Mouse (Mus musculus): ENCODE data around the gene Wasf2.

DNA sequence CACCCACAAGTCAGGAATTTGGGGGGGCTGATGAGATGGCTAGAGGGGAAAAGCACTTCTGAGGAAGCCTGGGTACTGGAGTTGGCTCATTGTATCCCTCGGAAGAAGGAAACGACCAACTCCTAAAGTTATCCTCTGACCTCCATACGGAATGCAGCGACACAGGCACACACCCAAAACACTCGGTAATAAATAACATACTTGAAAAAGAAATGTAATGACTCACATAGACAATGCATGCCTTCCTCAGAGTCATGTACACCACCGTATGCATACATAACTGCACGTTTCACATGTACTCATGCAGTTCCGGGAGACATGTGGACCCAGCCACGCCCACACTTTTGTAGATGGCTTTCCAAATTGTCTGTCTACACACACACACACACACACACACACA is 41.0 kb upstream of the Wasf2 start:
- TF ChIP-seq POLR2A (IDR thresholded peaks at IDR 0.05; ENCODE audit: insufficient read length, low read depth) (no peak), POLR2AphosphoS2 (IDR thresholded peaks at IDR 0.05; ENCODE audit: insufficient read length, low read depth) (no peak), MAX (IDR thresholded peaks at IDR 0.05; ENCODE audit: low read depth) (no peak), E2F4 (IDR thresholded peaks at IDR 0.05; ENCODE audit: insufficient read depth) (no peak), TCF12 (IDR thresholded peaks at IDR 0.05; ENCODE audit: insufficient read depth, poor library complexity, severe bottlenecking) (no peak)

All from myocyte (in vitro differentiated cells).